Mouse (Mus musculus) right cerebral cortex, postnatal 4 days (tissue): ENCODE measurements around the gene Rhd.

ENCODE experiments used
- DNase-seq: peaks from one replicate; pipeline ENCODE4 v3.0.0-alpha.2; 2022

The Rhd gene

DNA sequence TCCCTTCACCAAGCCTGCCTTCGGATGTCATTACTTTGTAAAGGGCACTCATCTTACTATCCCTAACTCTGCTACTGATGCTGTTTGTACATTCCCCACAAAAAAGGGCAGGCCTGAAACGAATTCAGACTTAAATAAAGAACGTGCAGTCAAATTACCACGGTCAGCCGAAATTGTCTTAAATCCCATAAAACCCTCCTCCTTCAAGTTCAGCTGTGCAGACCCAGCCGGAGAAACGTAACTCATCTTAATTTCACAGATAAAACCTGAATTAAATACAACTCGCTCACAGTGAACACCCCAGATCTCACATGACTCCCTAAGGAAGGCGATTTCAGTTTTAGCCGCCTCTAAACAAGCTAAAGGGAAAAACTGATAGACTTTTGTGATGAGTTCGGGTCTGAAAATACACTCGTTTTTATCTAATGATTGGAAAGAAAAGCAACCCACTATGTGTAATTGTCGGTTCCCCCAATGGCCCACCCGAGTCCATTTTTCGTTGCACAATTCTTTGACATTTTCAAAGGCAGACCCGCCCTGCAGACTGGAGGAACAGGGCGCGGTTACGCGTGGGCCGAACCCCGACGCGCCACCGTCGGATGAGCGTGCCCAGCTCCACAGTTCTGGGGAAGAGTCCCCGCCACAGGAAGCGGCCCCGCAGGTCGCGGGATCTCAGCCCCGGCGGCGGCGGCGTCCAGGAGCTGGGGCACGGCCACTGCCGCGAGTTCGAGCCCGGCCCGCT lies 50.0 kb downstream of the Rhd start:
- DNase-seq: no peak

DNA sequence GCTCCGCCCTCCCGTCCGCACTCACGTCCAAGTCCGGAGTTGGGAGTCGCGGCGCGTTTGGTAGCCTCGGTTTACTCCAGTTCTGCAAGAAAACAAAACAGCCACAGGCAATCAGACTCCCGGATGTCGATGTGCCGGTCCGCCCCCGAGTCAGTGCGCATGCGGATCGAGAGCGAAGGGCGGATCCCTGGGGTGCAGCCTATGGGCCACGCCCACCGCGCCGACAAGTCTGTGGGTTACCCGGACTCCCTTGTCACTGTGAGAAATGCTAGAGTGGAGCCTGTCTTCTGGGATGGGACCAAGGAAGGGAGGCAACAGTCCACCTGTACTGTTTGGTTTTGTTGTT lies 50.5 kb downstream of the Rhd start, which contains the start of gene Tmem50a:
Tmem50a (minus strand) TSS at position 161 of the 346 bp plus-strand sequence.
- peak; percentile 92 for DNase-seq

DNA sequence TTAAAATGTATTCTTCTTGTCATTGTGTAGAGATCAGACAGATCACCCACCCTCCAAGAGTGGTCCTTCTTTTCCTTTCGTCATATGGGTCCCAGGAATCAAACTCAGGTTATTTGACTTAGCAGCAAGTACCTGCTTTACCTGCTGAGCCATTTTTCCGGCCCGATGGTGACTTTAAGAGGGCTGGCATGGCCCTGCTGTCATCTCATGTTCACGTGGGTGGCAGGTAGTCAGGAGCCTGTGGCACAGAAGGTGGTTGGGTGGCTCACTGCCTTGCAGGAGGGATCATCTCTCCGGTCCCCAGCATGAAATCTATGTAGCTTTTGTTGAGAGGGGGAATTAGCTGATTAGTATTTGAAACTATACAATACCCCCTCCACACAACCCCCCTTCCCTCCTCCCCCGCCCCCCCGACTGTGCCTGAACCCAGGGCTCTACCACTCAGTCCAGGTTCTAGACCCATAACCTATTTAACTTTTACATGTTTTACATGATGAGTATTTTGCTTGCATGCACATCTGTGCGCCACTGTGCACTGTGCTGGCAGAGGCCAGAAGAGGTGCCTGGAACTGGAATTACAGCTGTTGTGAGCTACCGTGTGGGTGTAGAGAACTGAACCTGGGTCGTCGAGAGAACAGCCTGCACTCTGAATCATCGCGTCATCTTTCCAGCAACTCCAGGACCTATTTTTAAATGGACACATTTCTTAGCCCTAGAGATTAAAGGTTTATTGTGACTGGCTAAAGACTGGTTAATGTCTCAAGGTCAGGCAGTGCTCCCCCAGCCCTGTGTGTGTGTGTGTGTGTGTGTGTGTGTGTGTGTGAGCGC lies 51.1 kb downstream of the Rhd start:
- DNase-seq: no peak

DNA sequence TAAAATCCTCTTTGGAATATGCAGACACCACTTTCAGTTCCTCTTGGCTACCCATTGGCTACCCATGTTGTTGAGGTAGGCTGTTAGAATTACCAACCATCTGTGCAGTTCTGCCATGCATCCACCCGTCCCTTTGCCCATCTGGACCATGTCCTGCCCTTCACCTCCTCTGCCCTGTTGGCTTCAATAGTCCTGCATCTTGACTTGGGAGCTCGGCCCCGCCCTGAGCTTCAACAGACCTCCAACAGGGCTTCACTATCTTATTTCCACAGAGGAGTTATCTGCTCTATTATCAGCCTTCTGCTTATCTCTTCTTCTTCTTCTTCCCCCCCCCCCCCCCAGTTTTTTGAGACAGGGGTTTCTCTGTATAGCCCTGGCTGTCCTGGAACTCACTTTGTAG lies 52.9 kb downstream of the Rhd start:
- no peak for DNase-seq

DNA sequence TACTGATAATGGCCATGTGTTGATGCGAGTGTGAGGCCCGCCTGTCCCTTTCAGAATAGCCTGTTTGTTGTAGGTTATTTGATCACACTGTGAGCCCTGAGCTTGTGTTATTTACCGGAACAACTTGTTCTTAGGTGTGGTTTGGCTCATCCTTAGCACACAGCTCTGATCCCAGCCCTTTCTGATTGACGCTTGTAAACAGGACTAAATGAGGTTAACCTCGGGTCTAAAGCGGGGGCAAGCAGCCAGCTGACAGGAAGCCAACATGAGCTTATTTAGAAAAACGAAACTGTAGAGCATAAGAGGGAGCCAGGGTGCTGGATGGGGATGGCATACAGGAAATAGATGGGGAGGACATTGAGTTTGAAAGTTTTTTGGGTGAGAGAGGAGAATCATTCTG lies 54.0 kb downstream of the Rhd start:
- DNase-seq: peak; percentile 41

DNA sequence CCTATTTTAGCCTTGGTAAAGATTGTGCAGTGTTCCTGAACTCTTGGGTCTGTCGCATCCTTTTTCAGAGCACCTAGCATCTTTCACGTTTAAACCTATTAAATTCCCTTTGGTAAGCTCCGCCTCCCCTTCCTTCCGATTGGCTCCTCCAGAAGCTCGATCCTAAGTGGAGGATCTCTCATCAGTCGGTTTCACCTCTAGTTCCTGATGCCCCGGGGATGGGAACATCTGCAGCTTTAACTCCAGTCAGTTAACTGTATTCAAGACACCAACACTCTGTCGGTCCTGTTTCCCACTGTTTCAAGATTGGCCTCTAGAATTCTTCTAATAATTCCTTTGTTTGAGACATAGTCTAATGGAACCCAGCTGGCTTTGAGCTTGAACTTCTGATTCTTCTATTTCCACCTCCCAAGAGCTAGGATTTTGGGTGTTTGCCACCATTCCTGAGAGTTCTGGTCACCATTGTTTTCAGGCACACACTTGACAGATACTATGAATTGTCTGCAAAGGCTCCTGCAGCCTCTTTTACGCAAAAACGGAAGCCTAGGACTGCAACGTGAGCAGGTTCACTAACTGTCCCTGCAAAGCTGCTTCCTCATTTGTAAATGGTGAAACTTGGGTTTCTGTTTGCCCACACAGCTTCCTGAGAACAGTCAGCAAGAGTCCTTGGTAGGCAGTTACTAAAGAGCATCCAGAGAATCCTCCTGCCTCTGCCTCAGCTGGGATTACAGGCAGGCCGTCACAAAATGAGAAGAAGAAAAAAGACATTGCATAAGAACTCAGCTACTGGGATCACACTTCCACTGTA lies 55.6 kb downstream of the Rhd start:
- DNase-seq: no peak

DNA sequence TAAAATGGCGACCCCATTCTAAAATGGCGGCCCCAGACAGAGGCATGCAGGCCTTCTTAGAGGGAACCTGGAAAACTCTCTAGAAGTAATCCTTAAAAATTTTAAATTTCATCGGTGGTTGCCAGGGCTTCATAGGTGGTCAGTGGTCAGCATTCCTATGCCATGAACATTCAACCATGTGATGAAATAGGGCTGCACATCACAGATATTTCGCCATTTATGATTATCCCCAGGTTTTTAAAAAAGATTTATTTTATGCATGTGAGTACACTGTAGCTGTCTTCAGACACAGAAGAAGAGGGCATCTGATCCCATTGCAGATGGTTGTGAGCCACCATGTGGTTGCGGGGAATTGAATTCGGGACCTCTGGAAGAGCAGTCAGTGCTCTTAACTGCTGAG lies 56.3 kb downstream of the Rhd start:
- no peak for DNase-seq

DNA sequence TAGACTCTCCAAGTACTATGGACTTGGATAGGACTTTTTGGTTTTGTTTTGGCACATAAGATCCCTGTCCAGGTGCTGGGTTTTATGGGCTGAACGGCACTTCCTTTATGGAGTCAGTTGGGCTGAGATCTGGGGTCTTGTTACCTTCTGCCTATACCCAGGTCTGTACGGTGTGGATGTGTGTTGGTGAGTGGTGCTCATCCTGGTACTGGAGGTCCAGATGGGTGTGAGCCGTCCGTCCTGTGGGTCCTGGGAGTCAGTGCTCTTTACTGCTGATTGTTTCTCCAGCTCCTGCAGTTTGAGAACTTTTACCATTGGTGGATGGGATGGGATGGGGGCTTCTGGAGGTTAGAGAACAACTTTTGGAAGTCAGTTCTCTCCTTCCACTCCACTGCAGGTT lies 57.4 kb downstream of the Rhd start:
- no peak for DNase-seq

DNA sequence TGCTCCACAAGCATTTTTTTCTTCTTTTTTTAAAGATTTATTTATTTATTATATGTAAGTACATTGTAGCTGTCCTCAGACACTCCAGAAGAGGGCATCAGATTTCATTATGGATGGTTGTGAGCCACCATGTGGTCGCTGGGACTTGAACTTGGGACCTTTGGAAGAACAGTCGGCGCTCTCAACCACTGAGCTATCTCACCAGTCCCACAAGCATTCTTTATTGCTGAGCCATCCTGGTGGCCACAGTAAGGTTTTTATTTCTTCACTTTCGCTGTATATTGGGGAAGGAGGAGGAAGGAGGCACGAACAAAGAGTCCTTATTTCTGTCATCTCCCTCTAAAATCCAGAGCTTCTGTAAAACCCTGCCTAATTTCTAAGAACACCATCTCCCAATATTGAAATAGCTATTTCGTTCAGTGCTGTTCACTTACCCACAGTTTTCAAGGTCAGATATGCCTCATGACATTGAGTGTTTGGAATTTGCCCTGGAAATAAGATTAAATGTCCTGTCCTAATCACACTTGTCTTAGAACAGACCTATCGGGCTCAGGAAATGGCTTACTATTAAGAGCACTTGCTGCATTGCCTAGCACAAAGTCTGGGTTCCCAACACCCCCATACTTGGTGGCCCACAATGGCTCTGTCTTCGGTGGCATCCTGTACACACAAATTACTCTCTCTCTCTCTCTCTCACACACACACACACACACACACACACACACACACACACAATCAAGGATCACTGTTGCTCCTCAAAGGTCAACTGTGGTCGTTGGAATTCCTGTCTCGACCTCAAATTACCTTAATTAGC lies 58.0 kb downstream of the Rhd start:
- no peak for DNase-seq

DNA sequence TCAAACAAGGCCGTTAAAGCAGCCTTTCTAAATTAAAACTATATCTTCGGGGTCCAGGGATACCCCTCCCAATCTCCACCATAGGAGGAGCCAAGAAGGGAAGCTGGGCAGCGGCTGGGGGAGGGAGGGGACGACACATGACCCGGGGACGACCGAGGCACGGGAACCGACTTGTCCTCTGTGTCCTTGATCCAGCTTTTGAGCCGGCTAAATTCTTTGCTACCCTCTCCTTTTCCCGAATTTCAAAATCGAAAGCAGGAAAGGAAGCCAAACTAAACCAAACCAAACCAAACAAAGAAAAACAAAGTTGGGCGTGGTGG lies 58.5 kb downstream of the Rhd start:
- DNase-seq: peak; percentile 66

DNA sequence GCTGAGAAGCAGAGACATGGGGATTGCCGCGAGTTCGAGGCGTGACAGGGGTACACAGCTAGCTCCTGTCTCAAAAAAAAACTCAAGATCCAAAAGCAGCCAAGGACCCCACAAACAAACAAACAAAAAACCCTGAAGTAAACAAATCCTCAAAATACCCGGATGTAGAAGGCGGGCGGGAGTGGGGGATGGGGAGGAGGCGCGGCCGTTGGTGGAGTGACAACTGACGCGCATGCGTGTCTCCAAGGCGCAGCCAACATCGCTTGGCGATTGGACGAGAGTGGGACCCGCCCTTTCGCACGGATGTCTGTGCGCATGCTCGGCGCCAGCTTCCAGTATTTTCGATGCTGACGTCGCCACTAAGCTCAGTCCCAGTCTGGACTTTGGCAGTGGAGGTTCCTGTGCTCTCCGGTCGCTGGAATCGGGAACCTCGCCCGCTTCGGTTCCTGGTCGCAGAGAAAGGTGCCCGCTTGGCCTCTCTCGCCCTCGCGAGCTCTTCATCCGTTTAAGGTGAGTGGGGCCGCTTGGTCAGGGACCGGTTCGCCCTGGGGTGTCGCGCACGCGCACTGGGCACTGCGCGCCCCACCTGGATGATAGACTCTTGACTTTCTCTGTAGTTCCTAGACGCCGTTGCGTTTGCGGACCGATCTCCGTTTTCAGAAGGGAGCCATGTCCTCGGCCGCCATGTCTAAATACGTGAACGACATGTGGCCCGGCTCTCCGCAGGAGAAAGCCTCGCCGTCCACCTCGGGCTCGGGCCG lies 59.1 kb downstream of the Rhd start, which contains the start of gene Rsrp1:
Rsrp1 (plus strand) TSS at position 335 of the 761 bp plus-strand sequence.
- DNase-seq: peak; percentile 99

DNA sequence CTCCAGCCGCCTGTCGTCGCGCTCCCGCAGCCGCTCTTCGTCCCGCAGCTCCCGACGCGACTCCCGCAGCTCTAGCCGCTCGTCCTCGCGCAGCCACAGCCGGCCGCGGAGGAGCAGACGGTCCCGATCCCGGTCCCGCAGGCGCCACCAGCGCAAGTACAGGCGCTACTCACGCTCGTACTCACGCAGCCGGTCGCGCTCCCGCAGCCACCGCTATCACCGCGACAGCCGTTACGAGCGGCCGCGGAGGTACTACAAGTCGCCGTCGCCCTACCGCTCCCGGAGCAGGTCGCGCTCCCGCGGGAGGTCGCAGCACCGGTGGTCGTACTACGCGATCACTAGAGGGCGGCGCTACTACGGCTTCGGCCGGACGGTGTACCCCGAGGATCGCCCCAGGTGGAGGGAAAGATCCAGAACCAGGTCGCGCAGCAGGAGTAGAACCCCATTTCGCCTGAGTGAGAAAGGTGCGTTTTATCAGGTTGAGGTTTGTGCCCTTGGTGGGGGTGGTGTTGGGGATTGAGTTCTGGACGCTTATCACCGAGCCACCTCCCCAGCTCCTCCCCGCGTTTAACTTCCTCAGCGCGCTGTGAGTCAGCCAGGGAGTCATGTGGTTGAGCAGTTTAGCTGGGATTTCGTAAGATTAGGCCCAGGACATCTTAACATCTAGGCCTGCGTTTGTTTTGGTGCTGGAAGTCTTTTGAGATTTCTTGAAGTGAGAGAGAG lies 59.8 kb downstream of the Rhd start:
- peak; percentile 39 for DNase-seq

DNA sequence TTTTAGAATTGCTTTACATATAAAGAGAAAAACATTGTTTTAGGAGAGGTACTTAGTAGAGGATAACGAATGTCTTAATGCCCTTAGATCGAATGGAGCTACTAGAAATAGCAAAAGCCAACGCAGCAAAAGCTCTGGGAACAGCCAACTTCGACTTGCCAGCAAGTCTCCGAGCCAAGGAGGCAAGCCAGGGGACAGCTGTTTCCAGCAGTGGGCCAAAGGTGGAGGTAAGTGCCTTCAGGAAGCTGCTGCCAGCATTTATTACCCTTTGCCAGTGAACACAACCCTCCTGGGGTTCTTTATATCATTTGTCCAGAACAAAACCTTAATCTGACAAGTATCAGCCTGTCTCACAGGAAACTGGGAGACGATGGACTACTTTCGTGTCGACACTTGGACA lies 60.9 kb downstream of the Rhd start:
- no peak for DNase-seq

DNA sequence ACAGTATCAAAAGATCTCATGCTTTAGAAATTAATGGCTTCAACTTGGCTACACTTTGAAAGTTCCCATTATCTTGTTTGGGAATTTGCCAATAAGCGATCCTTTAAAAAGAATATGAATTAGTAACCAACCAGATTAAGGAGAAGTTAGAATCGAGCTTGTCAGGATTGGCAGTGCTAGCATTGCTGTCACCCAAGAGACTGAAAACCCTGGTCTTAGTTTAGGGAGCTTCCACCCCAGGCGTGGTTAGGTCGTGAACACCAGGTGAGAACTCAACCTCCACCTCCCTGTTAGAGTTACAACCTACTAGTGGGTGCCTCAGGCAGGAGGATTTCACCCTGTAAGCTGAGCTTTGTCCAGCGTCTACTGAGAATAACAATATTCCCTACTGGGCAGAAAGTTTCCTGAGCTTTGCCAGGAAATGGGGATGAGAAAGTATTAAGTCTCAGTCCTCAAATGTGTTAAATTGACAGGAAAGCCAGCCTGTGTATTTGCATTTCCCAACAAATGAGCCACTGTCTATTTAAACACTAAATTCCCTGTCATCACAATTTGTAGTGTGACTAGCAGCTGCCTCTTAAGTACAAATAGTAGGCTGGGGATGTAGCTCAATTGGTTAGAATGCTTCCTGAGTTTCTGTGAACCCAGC lies 63.6 kb downstream of the Rhd start:
- DNase-seq: no peak

DNA sequence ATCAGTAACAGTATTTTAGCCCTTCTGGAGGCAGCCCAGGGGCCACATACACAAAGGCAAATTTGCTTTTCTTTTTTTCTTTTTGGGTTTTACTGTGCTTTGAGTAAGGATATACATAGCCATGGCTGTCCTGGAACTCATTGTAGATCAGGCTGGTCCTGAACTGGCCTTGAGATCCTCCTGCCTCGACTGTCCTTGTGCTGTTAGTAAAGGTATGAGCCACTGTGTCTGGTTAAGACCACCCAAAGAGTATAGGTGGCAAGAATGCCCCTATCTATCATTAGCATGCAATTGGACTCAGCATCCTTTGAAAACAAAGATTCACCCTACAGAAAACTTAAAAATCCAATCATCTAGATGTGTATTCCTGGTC lies 64.1 kb downstream of the Rhd start:
- DNase-seq: no peak

DNA sequence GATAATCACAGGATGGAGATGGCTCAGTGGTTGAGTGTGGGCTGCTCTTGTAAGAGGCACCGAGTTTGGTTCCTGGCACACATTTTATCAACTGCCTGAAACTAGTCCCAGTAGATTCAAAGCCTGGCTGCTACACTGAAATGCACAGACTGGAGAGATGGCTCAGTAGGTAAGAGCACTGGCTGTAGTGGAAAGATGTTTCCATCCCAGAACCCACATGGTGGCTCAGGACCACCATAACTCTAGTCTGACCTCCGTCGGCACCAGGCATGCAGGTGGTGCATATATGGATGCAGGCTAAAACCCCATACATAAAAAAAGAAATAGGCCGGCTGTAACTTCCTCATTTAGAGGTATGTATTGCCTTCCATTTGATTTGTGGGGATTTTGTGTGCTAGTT lies 65.2 kb downstream of the Rhd start:
- DNase-seq: no peak

DNA sequence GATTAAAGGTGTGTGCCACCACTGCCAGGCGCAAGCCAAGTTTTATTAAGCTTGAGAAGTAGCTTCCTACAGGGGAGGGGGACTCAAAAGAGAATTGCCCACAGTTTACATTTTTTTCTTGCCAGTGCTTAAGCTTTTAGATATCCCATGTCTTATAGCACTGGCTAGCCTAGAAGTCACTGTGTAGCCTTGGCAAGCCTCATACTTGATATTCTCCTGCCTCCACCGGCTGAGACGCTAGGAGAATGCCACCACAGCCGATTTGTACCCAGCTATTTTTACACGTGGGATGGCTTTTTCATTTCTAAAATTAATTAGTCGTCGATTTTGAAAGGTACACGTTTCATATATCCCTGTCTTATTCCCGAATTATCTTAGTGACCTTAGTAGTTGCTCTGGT lies 65.9 kb downstream of the Rhd start:
- DNase-seq: no peak

DNA sequence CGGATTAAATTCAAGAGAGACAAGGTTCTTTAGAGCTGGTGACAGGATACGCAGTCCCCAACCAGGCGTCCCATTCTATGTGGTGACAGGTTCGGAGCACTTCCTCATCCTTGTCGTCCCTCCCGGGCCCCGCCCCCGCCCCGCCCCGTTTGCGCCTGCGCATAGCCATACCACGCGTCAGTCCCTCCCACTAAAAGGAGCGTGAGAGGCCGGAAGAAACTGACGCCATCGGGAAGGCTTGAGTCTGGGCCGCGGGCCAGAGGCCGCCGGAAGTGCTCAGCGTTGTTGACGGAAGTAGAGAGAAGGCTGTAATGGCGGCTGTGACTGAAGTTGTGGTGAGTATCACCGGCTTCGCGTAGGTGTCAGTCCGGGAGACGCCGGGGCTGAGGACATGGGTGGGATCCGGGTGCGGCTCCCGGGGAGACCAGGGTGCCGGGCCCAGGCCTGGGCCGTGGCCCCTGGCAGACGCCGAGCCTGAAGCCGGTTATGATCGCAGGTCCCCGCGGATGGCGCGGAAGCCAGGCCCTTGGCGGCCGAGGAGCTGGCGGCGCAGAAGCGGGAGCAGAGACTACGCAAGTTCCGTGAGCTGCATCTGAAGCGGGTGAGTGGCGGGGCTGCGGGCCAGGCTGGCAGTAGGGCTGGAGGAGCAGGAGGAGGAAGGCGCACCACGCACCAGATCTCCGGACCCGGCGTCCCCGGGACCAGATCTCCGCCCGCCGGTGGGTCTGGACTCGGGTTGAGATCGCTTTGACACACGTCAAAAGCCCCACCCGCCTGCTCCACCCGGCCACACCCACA lies 66.5 kb downstream of the Rhd start, which contains the start of gene Syf2:
Syf2 (plus strand) TSS at position 215 of the 798 bp plus-strand sequence.
- DNase-seq: peak; percentile 97

DNA sequence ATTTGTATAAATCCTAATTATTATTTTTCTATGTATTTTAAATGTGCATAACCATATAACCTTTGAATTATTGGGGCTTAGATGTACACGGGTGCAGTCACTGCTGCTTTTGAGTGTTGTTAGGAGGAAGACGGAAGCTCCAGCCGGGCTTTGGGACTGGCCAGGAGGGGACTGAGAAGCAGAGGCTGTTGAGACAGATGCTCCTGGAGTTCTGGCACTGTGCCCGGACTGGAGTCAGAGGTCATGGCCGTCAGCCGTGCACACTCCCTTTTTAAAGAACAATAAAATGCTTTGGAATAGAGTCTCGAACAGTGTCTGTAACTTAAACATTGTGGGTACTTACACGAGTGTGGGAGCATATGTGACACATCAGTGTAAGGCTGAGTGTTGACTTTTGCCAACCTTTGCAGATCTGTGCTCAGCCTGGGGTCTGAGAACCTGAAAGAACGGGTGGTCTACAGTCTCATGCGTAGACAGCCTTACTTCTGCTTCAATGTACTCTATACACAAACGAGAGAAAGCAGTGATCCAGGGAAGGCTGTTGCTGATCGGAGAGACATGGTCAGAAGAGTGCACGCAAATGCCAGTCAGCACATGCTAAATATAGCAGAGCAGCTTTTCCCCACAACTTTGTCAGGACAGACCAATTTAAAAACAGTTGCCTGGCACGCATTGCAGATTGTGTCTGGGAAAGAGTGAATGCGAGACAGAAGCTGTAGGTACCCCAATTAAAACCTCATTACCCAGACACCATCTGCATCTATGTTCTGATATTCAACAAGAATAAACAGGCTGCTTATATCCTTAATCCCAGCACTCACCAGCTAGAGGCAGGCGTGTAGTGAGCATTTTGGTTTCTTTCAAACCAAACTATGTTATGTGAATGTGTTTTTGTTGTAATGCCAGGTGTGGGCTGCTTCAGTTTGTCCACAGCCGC lies 73.2 kb downstream of the Rhd start:
- no peak for DNase-seq
